Mouse (Mus musculus) midbrain, embryonic 10.5 days (tissue): Measurements from ENCODE around the gene Gm11007. TPM values are rescaled to one million over a fixed set of nuclear protein-coding genes. Genes with fewer than 3 reads are reported as not detected.
"Not testable (repeated sequence)": the region's sequence is repeated elsewhere in the genome, so short reads cannot be mapped to it uniquely, and the experiment has no call there.

Experiments
- DNase-seq: peaks from one replicate; pipeline ENCODE4 v3.0.0-alpha.2; 2017; ENCODE audit warnings: low spot score
- H3K27ac ChIP-seq: fragments of 300-500 bp; sonication (generic); replicated peaks from 2 replicates; pipeline ENCODE4 v1.5.1; 2016; ENCODE audit warnings: mild to moderate bottlenecking
- H3K27me3 ChIP-seq: fragments of 300-500 bp; sonication (generic); 2 replicates; pipeline ENCODE4 v1.6.1; 2016; ENCODE audit warnings: low read depth, mild to moderate bottlenecking; ENCODE audit not compliant: poor library complexity, severe bottlenecking
- H3K36me3 ChIP-seq: fragments of 300-500 bp; sonication (generic); 2 replicates; pipeline ENCODE4 v1.6.1; 2016; ENCODE audit warnings: mild to moderate bottlenecking, moderate library complexity
- H3K4me1 ChIP-seq: fragments of 300-500 bp; sonication (generic); 2 replicates; pipeline ENCODE4 v1.6.1; 2016
- H3K4me3 ChIP-seq: fragments of 300-500 bp; sonication (generic); 2 replicates; pipeline ENCODE4 v1.5.1; 2016; ENCODE audit warnings: mild to moderate bottlenecking, moderate library complexity
- H3K9me3 ChIP-seq: fragments of 300-500 bp; sonication (generic); replicated peaks from 2 replicates; pipeline ENCODE4 v1.6.1; 2016; ENCODE audit warnings: mild to moderate bottlenecking
- WGBS: fragments of 180-500 bp; shearing (Covaris S2); methylation state at CpG from one replicate; pipeline ENCODE4 v1.1.7; 2016; 5-methylcytosine and 5-hydroxymethylcytosine counted together
- polyA plus RNA-seq: library from polyadenylated mRNA; unstranded; fragments of >200 nt; fragmentation: Nextera tagmentation; extraction: Ambion mirVana; gene quantifications from 2 replicates; pipeline ENCODE4 v1.2.1, GENCODE M21; 2016

Gene Gm11007
- polyA plus RNA-seq = not detected in 2 replicates

DNA sequence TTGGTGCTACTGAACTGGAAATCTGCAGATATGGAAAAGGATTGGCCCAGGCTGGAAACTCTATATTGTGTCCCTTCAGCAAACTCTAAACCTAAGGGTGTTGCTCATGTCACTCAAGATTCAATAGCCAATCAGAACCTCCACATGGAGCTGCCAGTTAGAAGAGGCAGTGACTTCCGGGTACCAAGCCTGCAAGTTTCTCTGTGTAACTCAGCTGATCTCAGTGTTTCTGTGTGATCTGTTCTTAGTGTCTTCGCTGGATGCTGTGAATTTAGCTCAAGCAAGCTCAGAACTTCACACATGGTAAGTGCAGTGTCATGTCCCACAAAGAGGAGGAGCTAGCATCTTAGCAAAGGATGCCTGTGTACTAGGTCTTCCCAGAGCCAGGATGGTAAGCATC, at the start of gene Gm11007:
Gm11007 (plus strand) TSS at position 301 of the 400 bp plus-strand sequence.
- H3K4me3 ChIP-seq, H3K27ac ChIP-seq, H3K27me3 ChIP-seq, H3K36me3 ChIP-seq, H3K4me1 ChIP-seq, DNase-seq, H3K9me3 ChIP-seq: not testable (repeated sequence)
- no CpG with 5 or more reads among the region's 2 CpGs for WGBS

Other genes starting within 250 kb of the Gm11007 start
- gene Gm4724, start 208.2 kb upstream of the Gm11007 start, polyA plus RNA-seq = 25.7 and 26.0 TPM in 2 replicates
- 1.1 and 6.1 TPM in 2 replicates for gene Zfp965, start 174.0 kb upstream of the Gm11007 start, polyA plus RNA-seq
- gene Zfp969, start 59.7 kb downstream of the Gm11007 start, polyA plus RNA-seq = 7.1 and 14.5 TPM in 2 replicates
- not detected in 2 replicates for gene Gm2007, start 97.6 kb downstream of the Gm11007 start, polyA plus RNA-seq
- gene Gm14288, start 157.1 kb downstream of the Gm11007 start, polyA plus RNA-seq = 1.6 and 1.8 TPM in 2 replicates
- gene Gm6710, start 225.2 kb downstream of the Gm11007 start, polyA plus RNA-seq = 25.8 and 27.1 TPM in 2 replicates